Mouse (Mus musculus) midbrain, postnatal 0 days (tissue): ENCODE results near the gene Mapk8. TPM values are rescaled to one million over a fixed set of nuclear protein-coding genes. Genes with fewer than 3 reads are reported as not detected.

Experiments
- ATAC-seq: fragments of 200-750 bp; cut with Nextera tagmentation; 2 replicates; pipeline ENCODE4 v1.8.0; 2017; ENCODE audit warnings: moderate number of reproducible peaks, mild to moderate bottlenecking, moderate TSS enrichment, moderate library complexity; ENCODE audit not compliant: low FRiP score
- DNase-seq: peaks from one replicate; pipeline ENCODE4 v3.0.0-alpha.2; 2015; ENCODE audit warnings: low spot score
- H3K27ac ChIP-seq: fragments of 300-500 bp; sonication (generic); 2 replicates; pipeline ENCODE4 v1.5.1; 2014; ENCODE audit warnings: low read depth, mild to moderate bottlenecking, low read length, mixed read lengths
- H3K27me3 ChIP-seq: fragments of 300-500 bp; sonication (generic); 2 replicates; pipeline ENCODE4 v1.6.1; 2014; ENCODE audit warnings: low read length, control low read depth, mixed read lengths; ENCODE audit not compliant: insufficient read depth
- H3K36me3 ChIP-seq: fragments of 300-500 bp; sonication (generic); 2 replicates; pipeline ENCODE4 v1.6.1; 2014; ENCODE audit warnings: low read length, control low read depth, mixed read lengths; ENCODE audit not compliant: insufficient read depth
- H3K4me1 ChIP-seq: fragments of 300-500 bp; sonication (generic); 2 replicates; pipeline ENCODE4 v1.6.1; 2014; ENCODE audit warnings: mild to moderate bottlenecking, control low read depth, antibody characterized with exemption, low read length, mixed read lengths; ENCODE audit not compliant: insufficient read depth
- H3K4me2 ChIP-seq: fragments of 300-500 bp; sonication (generic); 2 replicates; pipeline ENCODE4 v1.6.1; 2014; ENCODE audit warnings: low read depth, mild to moderate bottlenecking, low read length, mixed read lengths; ENCODE audit not compliant: poor library complexity, severe bottlenecking
- H3K4me3 ChIP-seq: fragments of 300-500 bp; sonication (generic); 2 replicates; pipeline ENCODE4 v1.5.1; 2014; ENCODE audit warnings: low read depth, mild to moderate bottlenecking, low read length, moderate library complexity
- H3K9ac ChIP-seq: fragments of 300-500 bp; sonication (generic); replicated peaks from 2 replicates; pipeline ENCODE4 v1.6.1; 2014; ENCODE audit warnings: mild to moderate bottlenecking, low read length, moderate library complexity, mixed read lengths; ENCODE audit not compliant: poor library complexity, severe bottlenecking
- H3K9me3 ChIP-seq: fragments of 300-500 bp; sonication (generic); 2 replicates; pipeline ENCODE4 v1.6.1; 2016; ENCODE audit warnings: low read length, control low read depth
- CTCF ChIP-seq: IDR thresholded peaks from 2 replicates; pipeline ENCODE4 v1.5.1; 2016; ENCODE audit warnings: antibody characterized with exemption, mild to moderate bottlenecking
- WGBS: fragments of 180-500 bp; shearing (Covaris S2); extraction: QIAGEN DNeasy Blood & Tissue Kit; methylation state at CpG from one replicate; pipeline ENCODE4 v1.1.7; 2014; 5-methylcytosine and 5-hydroxymethylcytosine counted together
- polyA plus RNA-seq: library from polyadenylated mRNA; unstranded; fragments of >200 nt; fragmentation: Nextera tagmentation; extraction: Ambion mirVana; gene quantifications from 2 replicates; pipeline ENCODE4 v1.2.1, GENCODE M21; 2015
- total RNA-seq: library from RNA; depleted of rRNA; stranded (reverse); fragments of >200 nt; gene quantifications from 2 replicates; pipeline ENCODE4 v1.2.3, GENCODE M21; 2014

The Mapk8 gene
- total and polyA plus RNA-seq, 2 experiments from 2014 or later: 32.6 to 102 TPM

GRCm38 (mm10) chr14:33471331-33471730, 24.4 kb upstream of the Mapk8 start, which contains the start of gene Frmpd2:
Gene Frmpd2 (plus strand): TSS chr14:33471696.
- Histone ChIP-seq H3K27ac (no peak within 1 kb of the TSS), H3K27me3 (no peaks in the 10 kb centered on the region), H3K4me2 (no peak within 1 kb of the TSS), H3K9me3 (no peaks in the 10 kb centered on the region), H3K4me1 (no peaks in the 10 kb centered on the region), H3K36me3 (no peaks in the 10 kb centered on the region), H3K4me3 (no peak within 1 kb of the TSS), H3K9ac (no peak within 1 kb of the TSS)
- no peak for ATAC-seq
- TF ChIP-seq CTCF: no peak
- no peak for DNase-seq
- WGBS: 34% methylated on average over 3 of the region's 3 CpGs

GRCm38 (mm10) chr14:33467766-33468165, 20.8 kb upstream of the Mapk8 start:
- H3K4me3 ChIP-seq: no peak overlapping the region
- DNase-seq: no peak
- 79% methylated on average over 6 of the region's 6 CpGs for WGBS

GRCm38 (mm10) chr14:33463658-33464057, 16.7 kb upstream of the Mapk8 start:
- DNase-seq (peak; percentile 30), ATAC-seq (peak; percentile 75; the same call in 1 of the 2 replicates)
- H3K36me3 ChIP-seq: no peaks in the 10 kb centered on the region
- H3K9ac ChIP-seq: no peak overlapping the region
- no peaks in the 10 kb centered on the region for H3K27me3 ChIP-seq
- H3K4me3 ChIP-seq: no peak overlapping the region
- TF ChIP-seq CTCF: no peak
- WGBS: 52% methylated on average over 3 of the region's 3 CpGs
- no peaks in the 10 kb centered on the region for H3K9me3 ChIP-seq
- no peak overlapping the region for H3K4me2 ChIP-seq
- no peaks in the 10 kb centered on the region for H3K4me1 ChIP-seq
- no peak overlapping the region for H3K27ac ChIP-seq

More at GRCm38 (mm10) chr14:33467766-33468165, 20.8 kb upstream of the Mapk8 start:
- no peak for TF ChIP-seq CTCF
- no peak overlapping the region for H3K9ac ChIP-seq
- H3K4me1 ChIP-seq: no peaks in the 10 kb centered on the region
- no peak overlapping the region for H3K4me2 ChIP-seq
- no peak for ATAC-seq
- no peaks in the 10 kb centered on the region for H3K9me3 ChIP-seq
- no peaks in the 10 kb centered on the region for H3K27me3 ChIP-seq
- no peaks in the 10 kb centered on the region for H3K36me3 ChIP-seq
- no peak overlapping the region for H3K27ac ChIP-seq

GRCm38 (mm10) chr14:33450331-33450730, 3.4 kb upstream of the Mapk8 start:
- H3K36me3 ChIP-seq: no peaks in the 10 kb centered on the region
- no peaks in the 10 kb centered on the region for H3K9me3 ChIP-seq

GRCm38 (mm10) chr14:33449296-33449840, 2.4 kb upstream of the Mapk8 start:
- Histone ChIP-seq H3K9me3 (no peaks in the 10 kb centered on the region), H3K27ac (no peak overlapping the region), H3K4me2 (no peak overlapping the region), H3K4me3 (no peak overlapping the region), H3K4me1 (peaks cover 3% of the 10 kb centered on the region; the same call in 1 of the 2 replicates), H3K27me3 (no peaks in the 10 kb centered on the region), H3K9ac (no peak overlapping the region), H3K36me3 (no peaks in the 10 kb centered on the region)
- TF ChIP-seq CTCF: no peak
- ATAC-seq: no peak
- 90% methylated on average over 2 of the region's 2 CpGs for WGBS
- DNase-seq: no peak

More at GRCm38 (mm10) chr14:33450331-33450730, 3.4 kb upstream of the Mapk8 start:
- DNase-seq (no peak), ATAC-seq (no peak)
- Histone ChIP-seq H3K4me2 (no peak overlapping the region), H3K27ac (no peak overlapping the region), H3K4me3 (no peak overlapping the region), H3K4me1 (peaks cover under 1% of the 10 kb centered on the region; the same call in 1 of the 2 replicates), H3K27me3 (no peaks in the 10 kb centered on the region), H3K9ac (no peak overlapping the region)
- TF ChIP-seq CTCF: no peak

GRCm38 (mm10) chr14:33448276-33448675, 1.3 kb upstream of the Mapk8 start:
- no peaks in the 10 kb centered on the region for H3K9me3 ChIP-seq
- DNase-seq: no peak
- H3K4me2 ChIP-seq: no peak overlapping the region
- no peaks in the 10 kb centered on the region for H3K27me3 ChIP-seq
- ATAC-seq: no peak
- peaks cover 3% of the 10 kb centered on the region; the same call in 1 of the 2 replicates for H3K4me1 ChIP-seq
- no peak for TF ChIP-seq CTCF
- H3K27ac ChIP-seq: no peak overlapping the region
- H3K36me3 ChIP-seq: no peaks in the 10 kb centered on the region
- no peak overlapping the region for H3K4me3 ChIP-seq
- whole genome bisulfite sequencing: 81% methylated on average over 4 of the region's 4 CpGs
- no peak overlapping the region for H3K9ac ChIP-seq
